Mouse (Mus musculus): ENCODE measurements around the gene Fam124b. TPM values are rescaled to one million over a fixed set of nuclear protein-coding genes. Genes with fewer than 3 reads are reported as not detected.

Fam124b gene
- total RNA-seq, 1 experiment from 2014 or later: 1.3 TPM

GRCm38 (mm10) chr1:80167706-80168105 lies 50.6 kb downstream of the Fam124b start:
- no peak for DNase-seq

GRCm38 (mm10) chr1:80166577-80166976 lies 51.7 kb downstream of the Fam124b start:
- no peak for DNase-seq

- no peak for DNase-seq
These were observed 52.9 kb downstream of the Fam124b start for GRCm38 (mm10) chr1:80165391-80165790.

- DNase-seq: no peak
These were observed 55.3 kb downstream of the Fam124b start for GRCm38 (mm10) chr1:80162943-80163342.

GRCm38 (mm10) chr1:80159586-80159985 lies 58.7 kb downstream of the Fam124b start:
- DNase-seq: no peak

GRCm38 (mm10) chr1:80154902-80155301 lies 63.4 kb downstream of the Fam124b start:
- no peak for DNase-seq

GRCm38 (mm10) chr1:80153125-80153716 lies 65.1 kb downstream of the Fam124b start:
- no peak for DNase-seq

GRCm38 (mm10) chr1:80150681-80151080 lies 67.6 kb downstream of the Fam124b start:
- no peak for DNase-seq

Other genes starting within 250 kb of the Fam124b start
- gene Cul3, start 122.0 kb upstream of the Fam124b start, total RNA-seq (2021): 112 and 119 TPM in 2 replicates
- not detected in 2 replicates for gene Gm45261, start 243.0 kb upstream of the Fam124b start, total RNA-seq (2021)